ENCODE assay signal across 11 mouse cellular contexts in genomic region chr10:42056486-42057230, GRCm38 (mm10). TPM values are rescaled to one million over a fixed set of nuclear protein-coding genes. Genes with fewer than 3 reads are reported as not detected.
A peak's percentile ranks its signal among the peaks of the same experiment; 100 is the strongest.
DNase-seq lines count a peak whose midpoint lies in the region; ATAC-seq and TF ChIP-seq lines count a peak whose summit lies in the region.
"Had no signal": no experiment of that assay in that cellular context is flagged by ENCODE, and none has a peak within 500 bp of the region (broad histone marks: within the 10 kb centered on the region; RNA-seq: fewer than 3 reads in every experiment).

No protein-coding gene starts in this region.

- H3K79me2 ChIP-seq in MEL (ENCODE audit: control insufficient read depth, insufficient read depth, low read length, poor library complexity): peaks cover 8% of the 10 kb centered on the region

- intact Hi-C loops in heart, postnatal 14 days (cut with DNase I): no loop called here

- TF ChIP-seq CTCF in MEL (IDR thresholded peaks at IDR 0.05 in 2 of 3, conservative IDR thresholded peaks at IDR 0.05 in 1 of 3; ENCODE audit: control insufficient read depth in 1 of 3, insufficient read depth in 1 of 3, low read depth in 2 of 3, low read length in 3 of 3, poor library complexity in 1 of 3, severe bottlenecking in 1 of 3): no peak

- 77% methylated on average over 18 of the region's 18 CpGs for WGBS in heart, embryonic 10.5 days
- WGBS in lung, embryonic 15.5 days: 76% methylated on average over 18 of the region's 18 CpGs
- WGBS in liver, embryonic 13.5 days (ENCODE audit: insufficient replicate concordance): 48% methylated on average over 18 of the region's 18 CpGs
- 87% methylated on average over 18 of the region's 18 CpGs for WGBS in midbrain, embryonic 10.5 days

- no peak for DNase-seq in heart, embryonic 10.5 days (ENCODE audit: low spot score)
- DNase-seq in heart, postnatal 14 days: no peak
- DNase-seq in lung, postnatal 4 days: no peak
- peak; percentile 67 for DNase-seq in MEL (ENCODE audit: low read depth, low spot score)
- DNase-seq in liver, embryonic 13.5 days: no peak
- DNase-seq in midbrain, embryonic 10.5 days (ENCODE audit: low spot score): no peak
- DNase-seq: cerebellum, postnatal 36 days; kidney, postnatal 14 days; right cerebral cortex, adult 18-20 months had no signal

- H3K27me3 ChIP-seq in heart, embryonic 10.5 days (ENCODE audit: insufficient read depth, poor library complexity, severe bottlenecking): peaks cover 9% of the 10 kb centered on the region
- no peaks in the 10 kb centered on the region for H3K27me3 ChIP-seq in lung, embryonic 15.5 days
- H3K27me3 ChIP-seq in MEL (ENCODE audit: control insufficient read depth in 1 of 2, insufficient read depth in 2 of 2, low read length in 2 of 2): no peaks in the 10 kb centered on the region
- H3K27me3 ChIP-seq in liver, embryonic 13.5 days: no peaks in the 10 kb centered on the region
- 0 out of 2 replicates have a peak, but pooled peaks cover 3% of the 10 kb centered on the region for H3K27me3 ChIP-seq in midbrain, embryonic 10.5 days (ENCODE audit: low read depth, poor library complexity, severe bottlenecking)

- no peaks in the 10 kb centered on the region for H3K9me3 ChIP-seq in heart, embryonic 10.5 days
- no peaks in the 10 kb centered on the region for H3K9me3 ChIP-seq in lung, embryonic 15.5 days
- H3K9me3 ChIP-seq in MEL (replicated peaks; ENCODE audit: insufficient read depth, low read length): no peaks in the 10 kb centered on the region
- no peaks in the 10 kb centered on the region for H3K9me3 ChIP-seq in liver, embryonic 13.5 days (replicated peaks)
- no peaks in the 10 kb centered on the region for H3K9me3 ChIP-seq in midbrain, embryonic 10.5 days (replicated peaks)

- no peak for TF ChIP-seq RAD21 in MEL (IDR thresholded peaks at IDR 0.05; ENCODE audit: low read depth, low read length)

- no peak overlapping the region for H3K9ac ChIP-seq in lung, embryonic 15.5 days
- peak overlapping the region; percentile 69 for H3K9ac ChIP-seq in MEL (ENCODE audit: control insufficient read depth, low read depth, low read length, poor library complexity, severe bottlenecking)
- H3K9ac ChIP-seq in liver, embryonic 13.5 days: peak overlapping the region; percentile 55

- no peak for TF ChIP-seq POLR2A in MEL (IDR thresholded peaks at IDR 0.05; ENCODE audit: control insufficient read depth in 1 of 2, insufficient read depth in 1 of 2, low read depth in 1 of 2, low read length in 2 of 2, poor library complexity in 1 of 2)

- peak overlapping the region; percentile 59 for H3K27ac ChIP-seq in heart, embryonic 10.5 days
- H3K27ac ChIP-seq in lung, embryonic 15.5 days: no peak overlapping the region
- peak overlapping the region; percentile 97 for H3K27ac ChIP-seq in MEL (ENCODE audit: control insufficient read depth, low read depth, low read length)
- peak overlapping the region; percentile 85 for H3K27ac ChIP-seq in liver, embryonic 13.5 days
- no peak overlapping the region for H3K27ac ChIP-seq in midbrain, embryonic 10.5 days (replicated peaks)

- no peaks in the 10 kb centered on the region for H3K36me3 ChIP-seq in heart, embryonic 10.5 days
- no peaks in the 10 kb centered on the region for H3K36me3 ChIP-seq in lung, embryonic 15.5 days
- H3K36me3 ChIP-seq in MEL (ENCODE audit: control insufficient read depth in 1 of 2, insufficient read depth in 2 of 2, low read length in 2 of 2): peaks cover 0 to 21% of the 10 kb centered on the region in 2 experiments; a peak in 2 of 4 replicates
- no peaks in the 10 kb centered on the region for H3K36me3 ChIP-seq in liver, embryonic 13.5 days
- no peaks in the 10 kb centered on the region for H3K36me3 ChIP-seq in midbrain, embryonic 10.5 days

- 0 out of 4 replicates have a peak, but pooled peaks of 1 of the 2 experiments have one; percentile 7 for TF ChIP-seq EP300 in MEL (IDR thresholded peaks at IDR 0.05; ENCODE audit: low read depth in 1 of 2, low read length in 2 of 2)

- peak overlapping the region; percentile 31; the same call in 1 of the 2 replicates for H3K4me2 ChIP-seq in lung, embryonic 15.5 days
- peak overlapping the region; percentile 62 for H3K4me2 ChIP-seq in liver, embryonic 13.5 days

- H3K4me1 ChIP-seq in heart, embryonic 10.5 days: peaks cover 21% of the 10 kb centered on the region
- H3K4me1 ChIP-seq in lung, embryonic 15.5 days: peaks cover 17% of the 10 kb centered on the region
- H3K4me1 ChIP-seq in MEL (ENCODE audit: control insufficient read depth in 1 of 2, insufficient read depth in 2 of 2, low read length in 2 of 2): peaks cover 18 to 20% of the 10 kb centered on the region in 2 experiments
- H3K4me1 ChIP-seq in liver, embryonic 13.5 days (replicated peaks): peaks cover 42% of the 10 kb centered on the region
- H3K4me1 ChIP-seq in midbrain, embryonic 10.5 days: peaks cover 7% of the 10 kb centered on the region; the same call in 1 of the 2 replicates

- H3K4me3 ChIP-seq in heart, embryonic 10.5 days: peak overlapping the region; percentile 40
- no peak overlapping the region for H3K4me3 ChIP-seq in lung, embryonic 15.5 days
- H3K4me3 ChIP-seq in MEL (ENCODE audit: control insufficient read depth in 1 of 2, insufficient read depth in 1 of 2, low read depth in 2 of 2, low read length in 2 of 2): peak overlapping the region; percentile 46 to 56
- H3K4me3 ChIP-seq in liver, embryonic 13.5 days (replicated peaks): peak overlapping the region; percentile 28
- no peak overlapping the region for H3K4me3 ChIP-seq in midbrain, embryonic 10.5 days

- no peak for ATAC-seq in lung, embryonic 15.5 days (ENCODE audit: borderline replicate concordance, extremely low read depth, low FRiP score, low TSS enrichment)
- ATAC-seq in liver, embryonic 13.5 days (ENCODE audit: low read depth): no peak
- ATAC-seq in inflammation-experienced regulatory T-cells, adult 6 months: no peak

TF ChIP-seq in MEL, 35 proteins besides CTCF, POLR2A, EP300 and RAD21:
- TF ChIP-seq MYC (IDR thresholded peaks at IDR 0.05; ENCODE audit: low read depth, low read length) (0 out of 2 replicates have a peak, but pooled peaks have one; percentile 29), HCFC1 (IDR thresholded peaks at IDR 0.05; ENCODE audit: low read depth, low read length) (0 out of 2 replicates have a peak, but pooled peaks have one; percentile 5), SIN3A (IDR thresholded peaks at IDR 0.05; ENCODE audit: low read length) (no peak), NRF1 (IDR thresholded peaks at IDR 0.05; ENCODE audit: insufficient read depth, low read depth, low read length, poor library complexity, severe bottlenecking) (peak; percentile 60), BHLHE40 (IDR thresholded peaks at IDR 0.05; ENCODE audit: borderline replicate concordance, low read depth, low read length) (peak; percentile 51; the same call in 1 of the 2 replicates), ETS1 (IDR thresholded peaks at IDR 0.05; ENCODE audit: low read depth, low read length) (peak; percentile 38; the same call in 1 of the 2 replicates)

RNA-seq across cellular contexts. Expression of gene Armc2, which starts 38.4 kb away (rescaled TPM):
- 0.99 and 1.4 TPM in 2 replicates for polyA plus RNA-seq in heart, embryonic 10.5 days (2016; fragmentation: Nextera tagmentation; extraction: Ambion mirVana)
- total RNA-seq in heart, postnatal 14 days (2021): 1 to 10 TPM; 3.7 to 3.9 TPM
- polyA plus RNA-seq in lung, embryonic 15.5 days (2015; fragmentation: Nextera tagmentation; extraction: Ambion mirVana): 1.8 and 1.9 TPM in 2 replicates
- total RNA-seq in MEL (2012; rRNA removed): 0.07 and 0.08 TPM in 2 replicates
- under 1 TPM in 1 of 2 experiments, not detected in 1; 0.13 TPM for polyA plus RNA-seq in MEL (2012; ENCODE audit: insufficient read depth in 1 of 2, insufficient read length in 2 of 2, low read depth in 1 of 2, low replicate concordance in 2 of 2, missing spikeins in 1 of 2)
- 0.23 and 0.25 TPM in 2 replicates for polyA plus RNA-seq in liver, embryonic 13.5 days (2015; fragmentation: Nextera tagmentation; extraction: Ambion mirVana)
- under 1 TPM; 0.49 to 0.89 (median 0.77) TPM for polyA plus RNA-seq in inflammation-experienced regulatory T-cells, adult 6 months (2017; shearing (Covaris generic))
- 1.5 and 1.6 TPM in 2 replicates for polyA plus RNA-seq in midbrain, embryonic 10.5 days (2016; fragmentation: Nextera tagmentation; extraction: Ambion mirVana)

Comparison
In these comparisons a context has a peak if more than half of its experiments do, and no peak if none do; other contexts are left out.
1. H3K27ac ChIP-seq: peak in heart, embryonic 10.5 days (single experiment), MEL (single experiment) and liver, embryonic 13.5 days (single experiment); none in lung, embryonic 15.5 days (single experiment) and midbrain, embryonic 10.5 days (single experiment).
2. H3K4me3 ChIP-seq: peak in heart, embryonic 10.5 days (single experiment), MEL (2 of 2) and liver, embryonic 13.5 days (single experiment); none in lung, embryonic 15.5 days (single experiment) and midbrain, embryonic 10.5 days (single experiment).